Mouse (Mus musculus) stomach, embryonic 15.5 days (tissue): ENCODE results near the gene Kcnip4. TPM values are rescaled to one million over a fixed set of nuclear protein-coding genes. Genes with fewer than 3 reads are reported as not detected.

Source experiments
- ATAC-seq: fragments of 200-750 bp; cut with Nextera tagmentation; 2 replicates; pipeline ENCODE4 v1.8.0; 2017; ENCODE audit warnings: low read depth, moderate number of reproducible peaks, moderate TSS enrichment; ENCODE audit not compliant: insufficient read depth, low FRiP score
- H3K27ac ChIP-seq: fragments of 300-500 bp; sonication (generic); 2 replicates; pipeline ENCODE4 v1.5.1; 2015; ENCODE audit warnings: mild to moderate bottlenecking, inconsistent platforms
- H3K27me3 ChIP-seq: fragments of 300-500 bp; sonication (generic); replicated peaks from 2 replicates; pipeline ENCODE4 v1.6.1; 2015; ENCODE audit warnings: inconsistent platforms
- H3K36me3 ChIP-seq: fragments of 300-500 bp; sonication (generic); 2 replicates; pipeline ENCODE4 v1.6.1; 2015; ENCODE audit warnings: inconsistent platforms
- H3K4me1 ChIP-seq: fragments of 300-500 bp; sonication (generic); 2 replicates; pipeline ENCODE4 v1.6.1; 2015; ENCODE audit warnings: inconsistent platforms
- H3K4me2 ChIP-seq: fragments of 300-500 bp; sonication (generic); 2 replicates; pipeline ENCODE4 v1.6.1; 2015; ENCODE audit warnings: mild to moderate bottlenecking, inconsistent platforms
- H3K4me3 ChIP-seq: fragments of 300-500 bp; sonication (generic); replicated peaks from 2 replicates; pipeline ENCODE4 v1.5.1; 2015; ENCODE audit warnings: inconsistent platforms
- H3K9ac ChIP-seq: fragments of 300-500 bp; sonication (generic); 2 replicates; pipeline ENCODE4 v1.6.1; 2015; ENCODE audit warnings: inconsistent platforms
- H3K9me3 ChIP-seq: fragments of 300-500 bp; sonication (generic); 2 replicates; pipeline ENCODE4 v1.6.1; 2016; ENCODE audit warnings: inconsistent platforms
- WGBS: fragments of 180-500 bp; shearing (Covaris S2); methylation state at CpG from one replicate; pipeline ENCODE4 v1.1.7; 2015; 5-methylcytosine and 5-hydroxymethylcytosine counted together
- polyA plus RNA-seq: library from polyadenylated mRNA; unstranded; fragments of >200 nt; fragmentation: Nextera tagmentation; extraction: Ambion mirVana; gene quantifications from 2 replicates; pipeline ENCODE4 v1.2.1, GENCODE M21; 2015

Kcnip4 gene
- polyA plus RNA-seq, 1 experiment from 2014 or later = 3.2 TPM

DNA sequence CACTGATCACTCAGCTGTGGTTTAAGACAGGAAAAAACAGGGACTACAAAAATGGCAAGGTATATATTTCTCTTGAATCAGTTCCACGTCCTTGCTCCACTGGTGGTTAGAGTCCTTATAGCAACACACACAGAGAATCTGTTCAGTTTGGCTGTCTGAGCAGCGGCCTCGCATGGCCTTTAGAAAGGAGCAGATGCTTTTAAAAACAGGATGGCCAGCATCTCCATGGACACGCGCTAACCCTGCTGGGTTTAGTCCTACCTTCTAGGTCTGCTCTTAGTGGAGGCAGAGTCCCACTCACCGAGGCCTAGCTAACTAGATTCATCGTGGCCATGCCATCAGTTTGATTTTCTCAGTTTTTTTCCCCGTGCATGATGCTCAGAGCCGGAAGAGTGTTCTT is 918.4 kb downstream of the Kcnip4 start:
- Histone ChIP-seq H3K36me3 (no peaks in the 10 kb centered on the region), H3K4me2 (no peak overlapping the region), H3K4me1 (no peaks in the 10 kb centered on the region), H3K27me3 (no peaks in the 10 kb centered on the region), H3K4me3 (no peak overlapping the region), H3K27ac (no peak overlapping the region), H3K9me3 (no peaks in the 10 kb centered on the region), H3K9ac (no peak overlapping the region)
- WGBS = 91% methylated on average over 9 of the region's 9 CpGs
- no peak for ATAC-seq

DNA sequence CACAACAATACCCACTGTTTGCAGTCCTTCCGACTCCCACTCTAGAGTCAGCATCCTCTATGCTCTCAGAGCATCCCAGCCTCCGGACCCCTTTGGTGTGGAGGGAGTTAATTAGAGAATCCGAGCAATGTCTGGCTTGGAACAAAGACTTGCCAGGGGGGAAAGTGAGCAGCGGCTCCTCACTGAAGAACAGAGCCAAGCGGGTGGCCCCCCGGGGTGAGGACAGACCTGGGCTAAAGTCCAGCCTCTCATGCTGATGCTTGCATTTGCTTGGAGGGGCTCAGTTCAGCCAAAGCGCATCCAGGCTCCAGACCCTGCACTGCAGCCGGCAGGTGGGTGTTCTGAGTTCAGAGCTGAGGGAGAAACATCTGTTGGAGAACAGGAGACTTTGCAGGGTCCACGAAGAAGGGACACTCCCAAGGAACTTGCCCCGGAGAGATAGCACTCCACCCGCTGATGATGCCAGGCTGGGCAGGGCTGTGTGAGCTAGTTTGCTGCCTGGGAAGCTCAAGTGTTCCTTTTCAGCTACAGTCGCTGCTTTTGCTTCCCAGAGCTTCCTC is 925.1 kb downstream of the Kcnip4 start:
- WGBS = 1% methylated on average over 12 of the region's 12 CpGs
- Histone ChIP-seq H3K4me3 (peak overlapping the region; percentile 3; the same call in 1 of the 2 replicates), H3K9me3 (no peaks in the 10 kb centered on the region), H3K36me3 (no peaks in the 10 kb centered on the region), H3K9ac (no peak overlapping the region), H3K4me2 (peak overlapping the region; percentile 42), H3K27ac (no peak overlapping the region), H3K4me1 (0 out of 2 replicates have a peak, but pooled peaks cover 5% of the 10 kb centered on the region), H3K27me3 (no peaks in the 10 kb centered on the region)
- ATAC-seq = no peak

DNA sequence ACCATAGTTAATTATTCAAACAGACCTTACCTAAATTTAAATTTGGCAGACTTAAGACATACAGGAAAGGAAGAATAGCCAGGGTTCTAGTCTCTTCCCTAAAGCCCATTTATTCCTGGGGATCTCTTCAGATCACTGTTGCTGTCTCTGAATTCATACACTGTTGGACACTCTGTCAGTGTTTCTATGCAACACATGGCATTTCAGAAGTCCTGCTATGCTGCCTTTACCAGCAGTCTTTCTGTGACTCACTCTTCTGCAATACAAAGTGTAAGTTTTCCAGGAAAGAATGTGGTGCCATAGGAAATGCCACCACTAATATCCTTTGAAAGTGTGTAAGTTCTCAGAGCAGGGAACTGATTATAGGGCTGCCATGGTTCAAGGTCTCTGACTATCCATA is 936.7 kb downstream of the Kcnip4 start:
- H3K9me3 ChIP-seq = no peaks in the 10 kb centered on the region
- no peak overlapping the region for H3K9ac ChIP-seq
- H3K4me3 ChIP-seq = no peak overlapping the region
- no peak for ATAC-seq
- H3K27me3 ChIP-seq = no peaks in the 10 kb centered on the region
- no peaks in the 10 kb centered on the region for H3K36me3 ChIP-seq
- no peak overlapping the region for H3K4me2 ChIP-seq
- H3K4me1 ChIP-seq = no peaks in the 10 kb centered on the region
- H3K27ac ChIP-seq = no peak overlapping the region

DNA sequence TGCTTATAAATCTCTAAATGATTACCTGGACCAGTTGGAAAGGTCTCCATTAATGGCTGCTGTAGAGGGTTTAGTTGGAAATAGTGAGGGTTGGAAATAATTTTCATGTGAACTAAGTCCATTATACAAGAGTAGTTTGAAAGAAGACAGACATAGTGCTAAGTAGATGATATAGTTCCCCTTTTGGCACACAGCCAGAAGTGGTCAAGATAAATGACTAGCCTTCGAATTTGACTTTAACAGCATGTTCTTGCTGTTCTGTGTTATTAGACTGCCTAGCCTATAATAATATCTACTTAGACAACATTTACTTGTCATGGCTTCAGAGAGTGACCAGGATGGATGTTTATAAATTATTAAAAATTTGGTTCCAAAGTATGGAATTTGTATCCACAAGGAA is 941.3 kb downstream of the Kcnip4 start:
- Histone ChIP-seq H3K4me3 (no peak overlapping the region), H3K9ac (no peak overlapping the region), H3K4me2 (no peak overlapping the region), H3K27ac (no peak overlapping the region), H3K4me1 (no peaks in the 10 kb centered on the region), H3K27me3 (no peaks in the 10 kb centered on the region), H3K36me3 (no peaks in the 10 kb centered on the region), H3K9me3 (no peaks in the 10 kb centered on the region)
- 15% methylated on average over 1 of the region's 1 CpGs for WGBS
- no peak for ATAC-seq

DNA sequence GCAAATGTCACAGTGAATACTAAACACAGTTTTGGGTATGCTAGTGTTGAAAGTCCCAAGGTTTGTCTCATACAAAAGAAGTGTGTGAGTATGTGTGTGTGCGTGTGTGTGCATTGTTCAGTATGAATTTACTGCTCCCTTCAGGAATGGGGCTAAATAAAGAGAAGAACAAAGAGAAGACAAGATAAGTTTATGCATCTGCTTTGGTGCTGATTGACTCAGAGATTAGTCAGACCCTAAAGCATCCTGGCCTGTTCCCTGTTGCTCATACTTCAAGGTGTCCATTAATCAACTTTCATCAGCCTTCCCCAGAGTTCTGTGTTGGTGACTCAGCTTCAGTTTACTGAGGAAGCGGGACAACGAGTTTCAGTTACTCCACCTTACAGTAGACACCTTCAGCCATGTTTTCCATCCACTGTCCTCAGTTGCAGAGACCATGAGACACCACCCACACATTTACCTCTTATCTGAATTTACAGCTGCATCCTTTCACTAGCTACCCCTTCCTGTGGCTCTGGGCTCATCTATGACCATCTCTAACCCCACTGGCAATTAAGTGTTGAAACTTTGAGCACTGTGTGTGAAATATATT is 960.6 kb downstream of the Kcnip4 start:
- Histone ChIP-seq H3K9ac (no peak overlapping the region), H3K27me3 (no peaks in the 10 kb centered on the region), H3K4me3 (no peak overlapping the region), H3K36me3 (no peaks in the 10 kb centered on the region), H3K4me1 (no peaks in the 10 kb centered on the region), H3K27ac (no peak overlapping the region), H3K4me2 (no peak overlapping the region), H3K9me3 (no peaks in the 10 kb centered on the region)
- ATAC-seq = no peak
- WGBS = 62% methylated on average over 3 of the region's 3 CpGs

DNA sequence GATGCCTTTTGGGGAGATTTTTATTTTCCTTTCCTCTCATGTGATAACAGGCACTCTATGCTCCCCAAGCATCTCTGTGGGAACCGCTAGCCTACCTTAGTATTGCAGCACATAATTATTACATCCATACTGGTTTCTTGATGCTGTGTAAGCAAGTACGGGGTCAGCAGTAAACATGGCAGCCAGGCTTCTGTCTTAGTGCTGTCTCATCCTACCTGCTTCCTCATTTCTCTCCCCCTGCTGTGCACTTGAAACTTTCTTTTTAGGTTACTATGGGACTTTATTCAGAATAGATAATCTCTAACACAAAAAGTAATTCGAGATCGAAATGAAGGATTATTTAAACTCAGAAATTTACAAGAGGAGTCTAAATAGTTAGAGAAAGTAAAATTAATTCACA is 973.0 kb downstream of the Kcnip4 start:
- H3K9me3 ChIP-seq = no peaks in the 10 kb centered on the region
- no peaks in the 10 kb centered on the region for H3K4me1 ChIP-seq
- no peak for ATAC-seq
- no peak overlapping the region for H3K4me2 ChIP-seq
- no peaks in the 10 kb centered on the region for H3K36me3 ChIP-seq
- no peak overlapping the region for H3K9ac ChIP-seq
- no peaks in the 10 kb centered on the region for H3K27me3 ChIP-seq
- WGBS = 77% methylated on average over 4 of the region's 4 CpGs
- no peak overlapping the region for H3K4me3 ChIP-seq
- H3K27ac ChIP-seq = no peak overlapping the region

DNA sequence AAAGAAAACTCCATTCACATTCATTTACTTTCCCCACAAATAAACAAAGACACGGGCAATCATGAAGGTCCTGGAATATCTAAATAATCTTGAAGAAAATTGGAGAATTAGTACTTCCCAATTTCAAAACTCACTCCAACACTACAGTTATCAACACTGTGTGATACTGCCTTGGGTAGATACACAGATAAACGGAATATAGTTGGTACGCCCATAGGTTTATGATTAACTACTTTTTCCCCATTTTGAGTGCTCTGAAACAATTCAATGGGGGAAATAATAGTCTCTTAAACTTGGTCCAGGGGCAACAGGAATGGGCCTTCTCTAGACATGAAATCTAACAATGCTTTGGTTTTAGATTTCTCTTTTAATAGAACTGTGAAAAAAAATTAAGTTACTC is 978.9 kb downstream of the Kcnip4 start:
- Histone ChIP-seq H3K9ac (no peak overlapping the region), H3K36me3 (no peaks in the 10 kb centered on the region), H3K4me3 (no peak overlapping the region), H3K4me2 (no peak overlapping the region), H3K27me3 (no peaks in the 10 kb centered on the region), H3K4me1 (no peaks in the 10 kb centered on the region), H3K27ac (no peak overlapping the region), H3K9me3 (no peaks in the 10 kb centered on the region)
- no peak for ATAC-seq
- 73% methylated on average over 3 of the region's 3 CpGs for WGBS

DNA sequence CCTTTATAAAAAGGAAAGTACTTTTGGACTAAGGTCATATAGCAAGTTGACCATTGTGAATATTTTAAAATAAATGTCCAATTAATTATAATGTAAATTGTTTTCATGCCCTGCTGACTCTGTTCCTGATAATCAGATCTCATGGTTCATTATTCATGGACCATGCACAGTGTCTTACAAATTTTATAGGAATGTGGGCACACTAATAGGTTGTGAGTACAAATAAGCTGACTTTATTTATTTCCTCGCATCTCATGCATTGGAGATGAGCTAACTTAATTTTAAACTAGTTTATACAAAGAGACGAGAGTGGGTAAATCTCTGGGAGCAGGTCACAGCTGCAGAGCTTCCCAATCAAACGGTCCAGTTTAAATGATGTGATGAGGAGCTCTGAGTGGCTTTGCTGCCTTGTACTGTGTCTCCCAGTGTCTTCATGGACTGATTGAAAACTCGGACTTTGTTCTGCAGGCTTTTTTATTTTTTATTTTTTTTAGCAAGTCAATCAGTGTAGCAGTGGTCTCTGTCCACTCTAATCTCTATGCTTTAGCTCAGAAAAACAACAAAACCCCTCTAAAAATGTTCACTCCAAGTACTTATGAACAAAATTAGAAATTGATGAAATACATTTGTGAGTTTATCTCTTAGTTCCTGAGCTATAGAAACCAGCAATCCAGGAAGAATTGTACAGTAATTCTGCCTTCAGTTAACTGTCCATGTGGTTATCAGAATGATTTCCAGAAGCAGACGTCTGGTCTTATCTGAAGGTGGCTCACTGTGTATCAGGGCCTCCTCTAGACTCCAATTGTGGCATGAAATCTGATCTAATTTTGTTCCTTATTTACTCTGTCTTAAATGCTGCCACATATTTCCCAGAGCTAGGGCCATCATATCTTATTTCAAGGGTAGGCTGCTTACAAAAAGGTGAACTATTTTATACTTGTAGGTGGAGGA is 979.6 kb downstream of the Kcnip4 start:
- H3K4me1 ChIP-seq = no peaks in the 10 kb centered on the region
- H3K4me2 ChIP-seq = no peak overlapping the region
- WGBS = 38% methylated on average over 5 of the region's 5 CpGs
- H3K36me3 ChIP-seq = no peaks in the 10 kb centered on the region
- H3K27ac ChIP-seq = no peak overlapping the region
- ATAC-seq = no peak
- no peaks in the 10 kb centered on the region for H3K27me3 ChIP-seq
- H3K9ac ChIP-seq = no peak overlapping the region
- H3K9me3 ChIP-seq = no peaks in the 10 kb centered on the region
- H3K4me3 ChIP-seq = no peak overlapping the region

DNA sequence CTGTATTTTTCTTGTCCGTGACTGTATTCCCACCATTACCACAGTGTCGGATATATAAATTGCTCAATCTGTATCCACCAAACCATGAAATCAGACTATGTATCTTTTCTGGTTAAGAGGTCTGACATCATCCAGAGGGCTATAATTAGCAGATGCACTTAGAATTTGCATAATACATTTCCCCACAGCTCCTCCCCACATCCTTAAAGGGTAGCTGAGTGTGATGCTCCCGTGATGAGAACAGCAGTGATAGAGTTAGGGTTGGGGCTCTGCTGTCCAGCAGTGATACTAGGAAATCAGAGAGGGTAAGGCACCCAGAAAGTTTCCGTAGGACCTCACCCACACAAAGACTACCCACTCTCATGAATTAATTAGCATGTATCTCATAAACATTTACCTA is 1006.7 kb downstream of the Kcnip4 start:
- Histone ChIP-seq H3K4me1 (no peaks in the 10 kb centered on the region), H3K4me3 (no peak overlapping the region)
- 82% methylated on average over 4 of the region's 4 CpGs for WGBS

DNA sequence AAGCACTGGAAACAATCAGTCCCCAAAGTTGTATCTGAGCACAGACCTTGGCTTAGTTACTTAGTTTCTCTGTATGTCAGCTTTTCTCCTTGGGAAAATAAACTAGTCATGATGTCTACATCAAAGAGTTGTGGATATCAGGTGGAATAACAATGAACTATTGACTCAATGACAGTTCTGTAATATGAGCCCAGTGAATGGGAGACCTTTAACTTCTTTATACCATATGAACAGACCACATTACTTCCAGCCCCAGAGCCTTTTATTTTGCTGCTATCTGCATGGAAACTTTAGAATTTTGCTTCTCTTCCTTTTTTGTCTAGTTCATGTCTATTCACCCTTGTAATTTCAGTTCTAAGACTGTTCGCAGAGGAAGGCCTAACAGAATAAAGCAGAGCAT is 1011.4 kb downstream of the Kcnip4 start:
- no peak for ATAC-seq
- WGBS = 91% methylated on average over 1 of the region's 1 CpGs
- Histone ChIP-seq H3K4me1 (no peaks in the 10 kb centered on the region), H3K4me3 (no peak overlapping the region), H3K4me2 (no peak overlapping the region), H3K9ac (no peak overlapping the region), H3K36me3 (no peaks in the 10 kb centered on the region), H3K27me3 (no peaks in the 10 kb centered on the region), H3K9me3 (no peaks in the 10 kb centered on the region), H3K27ac (no peak overlapping the region)

More for the DNA sequence above, 1006.7 kb downstream of the Kcnip4 start:
- Histone ChIP-seq H3K27ac (no peak overlapping the region), H3K4me2 (no peak overlapping the region), H3K9me3 (no peaks in the 10 kb centered on the region), H3K9ac (no peak overlapping the region), H3K27me3 (no peaks in the 10 kb centered on the region), H3K36me3 (no peaks in the 10 kb centered on the region)
- ATAC-seq = no peak

DNA sequence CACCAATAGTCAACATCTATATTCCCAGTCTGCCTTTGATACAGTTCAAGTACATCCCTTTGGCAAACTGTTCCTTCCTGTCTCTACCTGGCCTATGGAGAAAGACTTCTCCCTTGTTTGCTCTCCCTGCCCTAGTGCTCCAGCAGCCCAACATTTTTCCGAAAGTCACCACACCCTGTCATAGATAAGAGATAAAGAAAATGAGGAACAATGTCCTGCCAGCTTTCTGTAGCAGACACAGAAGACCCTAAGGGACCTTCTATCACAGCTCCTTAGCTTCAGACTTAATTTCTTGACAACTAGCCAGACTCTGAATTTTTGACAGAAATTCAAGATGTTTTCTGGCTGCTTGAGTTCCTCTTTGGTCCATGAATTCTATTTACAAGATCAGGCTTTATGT is 1013.4 kb downstream of the Kcnip4 start:
- no peaks in the 10 kb centered on the region for H3K36me3 ChIP-seq
- WGBS = 50% methylated on average over 1 of the region's 1 CpGs

DNA sequence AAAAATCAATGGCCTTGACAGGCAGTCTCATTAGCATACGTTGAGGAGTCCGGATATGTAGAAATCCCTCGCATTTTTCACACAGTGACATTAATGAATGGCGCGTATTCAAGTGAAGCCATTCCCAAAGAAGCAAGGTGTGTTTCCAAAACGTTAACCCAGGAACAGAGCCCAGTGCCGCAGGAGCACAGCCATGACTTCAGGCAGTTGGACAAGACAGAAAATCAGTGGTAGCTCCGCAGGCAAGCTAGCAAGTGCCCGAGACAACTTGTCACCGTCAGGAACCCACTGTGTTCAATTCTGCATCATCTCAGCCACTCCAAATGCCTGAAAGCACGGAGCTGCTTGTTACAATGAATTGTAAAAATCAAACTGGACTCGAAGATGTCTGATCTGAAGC is 1014.5 kb downstream of the Kcnip4 start:
- Histone ChIP-seq H3K4me3 (no peak overlapping the region), H3K9me3 (no peaks in the 10 kb centered on the region), H3K4me1 (no peaks in the 10 kb centered on the region), H3K36me3 (no peaks in the 10 kb centered on the region), H3K9ac (no peak overlapping the region), H3K27ac (no peak overlapping the region), H3K4me2 (no peak overlapping the region), H3K27me3 (no peaks in the 10 kb centered on the region)
- ATAC-seq = no peak
- 65% methylated on average over 12 of the region's 12 CpGs for WGBS

More for the DNA sequence above, 1013.4 kb downstream of the Kcnip4 start:
- H3K27ac ChIP-seq = no peak overlapping the region
- H3K9ac ChIP-seq = no peak overlapping the region
- no peaks in the 10 kb centered on the region for H3K9me3 ChIP-seq
- ATAC-seq = no peak
- H3K4me3 ChIP-seq = no peak overlapping the region
- H3K4me2 ChIP-seq = no peak overlapping the region
- no peaks in the 10 kb centered on the region for H3K4me1 ChIP-seq
- no peaks in the 10 kb centered on the region for H3K27me3 ChIP-seq
